Mouse (Mus musculus): ENCODE measurements around the gene Abr.

GRCm38 (mm10) chr11:76570201-76570731 is 51.8 kb downstream of the Abr start:
- no peak for TF ChIP-seq CTCF (IDR thresholded peaks at IDR 0.05; ENCODE audit: insufficient read depth, low read length)
- no peak for TF ChIP-seq POLR2A (IDR thresholded peaks at IDR 0.05; ENCODE audit: borderline replicate concordance, extremely low read depth, low read depth, low read length)
